Mouse (Mus musculus): ENCODE measurements around the gene Slc26a11.

GRCm38 (mm10) chr11:119419327-119420118 is 64.2 kb downstream of the Slc26a11 start:
- TF ChIP-seq CTCF (IDR thresholded peaks at IDR 0.05; ENCODE audit: extremely low read depth, insufficient read depth, low read length) (no peak), POLR2A (IDR thresholded peaks at IDR 0.05; ENCODE audit: extremely low read depth, insufficient read depth, low read length) (no peak)

Measured in cortical plate, adult 2 months (tissue).